Mouse (Mus musculus) embryonic fibroblast, embryonic 13.5 days (primary cell): ENCODE measurements around the gene Tsc22d4. TPM values are rescaled to one million over a fixed set of nuclear protein-coding genes. Genes with fewer than 3 reads are reported as not detected.

Experiments used
- H3K27ac ChIP-seq: 2 replicates; pipeline ENCODE4 v1.5.1; 2012; ENCODE audit warnings: low read length, control low read depth, inconsistent platforms; ENCODE audit not compliant: insufficient read depth
- H3K4me1 ChIP-seq: 2 replicates; pipeline ENCODE4 v1.6.1; 2011; ENCODE audit warnings: low read length; ENCODE audit not compliant: control insufficient read depth, insufficient read depth
- H3K4me3 ChIP-seq: 2 replicates; pipeline ENCODE4 v1.5.1; 2011; ENCODE audit warnings: mild to moderate bottlenecking, control low read depth, low read length; ENCODE audit not compliant: insufficient read depth
- CTCF ChIP-seq: IDR thresholded peaks from 2 replicates; pipeline ENCODE4 v1.5.1; 2011; ENCODE audit warnings: mild to moderate bottlenecking, control low read depth, low read length, moderate library complexity, borderline replicate concordance; ENCODE audit not compliant: insufficient read depth
- POLR2A ChIP-seq: IDR thresholded peaks from 2 replicates; pipeline ENCODE4 v1.6.1; 2011; ENCODE audit warnings: low read depth, mild to moderate bottlenecking, control low read depth, low read length, moderate library complexity
- polyA plus RNA-seq: library from polyadenylated mRNA; stranded (reverse); fragments of >200 nt; gene quantifications from 2 replicates; pipeline ENCODE4 v1.2.4, GENCODE M21; 2011; ENCODE audit warnings: low read depth; ENCODE audit not compliant: missing spikeins, insufficient read length

Tsc22d4 gene
- polyA plus RNA-seq, result 66.6 and 71.5 TPM in 2 replicates

GRCm38 (mm10) chr5:137745214-137746171, at the start of gene Tsc22d4:
Tsc22d4 (plus strand) TSS chr5:137745730.
- Histone ChIP-seq H3K27ac (peak within 1 kb of the TSS; percentile 90), H3K4me1 (no peaks in the 10 kb centered on the region), H3K4me3 (peak within 1 kb of the TSS; percentile 85)
- TF ChIP-seq CTCF, result no peak
- peak; percentile 95 for TF ChIP-seq POLR2A

GRCm38 (mm10) chr5:137695930-137696329, 49.6 kb upstream of the Tsc22d4 start:
- Histone ChIP-seq H3K4me3 (no peak overlapping the region), H3K4me1 (no peaks in the 10 kb centered on the region), H3K27ac (no peak overlapping the region)
- TF ChIP-seq POLR2A, result no peak
- no peak for TF ChIP-seq CTCF

- no peak overlapping the region for H3K4me3 ChIP-seq
- TF ChIP-seq CTCF, result no peak
- no peak for TF ChIP-seq POLR2A
- no peaks in the 10 kb centered on the region for H3K4me1 ChIP-seq
- no peak overlapping the region for H3K27ac ChIP-seq
These were observed 46.5 kb upstream of the Tsc22d4 start for GRCm38 (mm10) chr5:137699080-137699479.

- no peak overlapping the region for H3K4me3 ChIP-seq
- no peak for TF ChIP-seq POLR2A
- TF ChIP-seq CTCF, result no peak
- no peak overlapping the region for H3K27ac ChIP-seq
- H3K4me1 ChIP-seq, result no peaks in the 10 kb centered on the region
These were observed 45.7 kb upstream of the Tsc22d4 start for GRCm38 (mm10) chr5:137699850-137700249.

GRCm38 (mm10) chr5:137705242-137705641, 40.3 kb upstream of the Tsc22d4 start:
- Histone ChIP-seq H3K4me1 (no peaks in the 10 kb centered on the region), H3K4me3 (no peak overlapping the region), H3K27ac (no peak overlapping the region)
- TF ChIP-seq POLR2A (no peak), CTCF (no peak)

- H3K4me3 ChIP-seq, result no peak overlapping the region
- no peak overlapping the region for H3K27ac ChIP-seq
- TF ChIP-seq CTCF, result no peak
- no peak for TF ChIP-seq POLR2A
- no peaks in the 10 kb centered on the region for H3K4me1 ChIP-seq
These were observed 38.5 kb upstream of the Tsc22d4 start for GRCm38 (mm10) chr5:137706913-137707633.

GRCm38 (mm10) chr5:137713454-137713853, 32.1 kb upstream of the Tsc22d4 start:
- Histone ChIP-seq H3K4me1 (no peaks in the 10 kb centered on the region), H3K27ac (no peak overlapping the region), H3K4me3 (no peak overlapping the region)
- TF ChIP-seq CTCF, result no peak
- no peak for TF ChIP-seq POLR2A

- no peak for TF ChIP-seq POLR2A
- TF ChIP-seq CTCF, result no peak
- Histone ChIP-seq H3K4me3 (no peak overlapping the region), H3K27ac (no peak overlapping the region), H3K4me1 (no peaks in the 10 kb centered on the region)
These were observed 29.8 kb upstream of the Tsc22d4 start for GRCm38 (mm10) chr5:137715685-137716084.

- no peak for TF ChIP-seq POLR2A
- TF ChIP-seq CTCF, result no peak
- no peak overlapping the region for H3K27ac ChIP-seq
- H3K4me3 ChIP-seq, result no peak overlapping the region
- H3K4me1 ChIP-seq, result no peaks in the 10 kb centered on the region
These were observed 27.3 kb upstream of the Tsc22d4 start for GRCm38 (mm10) chr5:137718020-137718790.
